Mouse (Mus musculus): ENCODE measurements around the gene Prcp. TPM values are rescaled to one million over a fixed set of nuclear protein-coding genes. Genes with fewer than 3 reads are reported as not detected.

Gene Prcp
- 20.4 and 21.0 TPM in 2 replicates for polyA plus RNA-seq (2012; rRNA removed)

DNA sequence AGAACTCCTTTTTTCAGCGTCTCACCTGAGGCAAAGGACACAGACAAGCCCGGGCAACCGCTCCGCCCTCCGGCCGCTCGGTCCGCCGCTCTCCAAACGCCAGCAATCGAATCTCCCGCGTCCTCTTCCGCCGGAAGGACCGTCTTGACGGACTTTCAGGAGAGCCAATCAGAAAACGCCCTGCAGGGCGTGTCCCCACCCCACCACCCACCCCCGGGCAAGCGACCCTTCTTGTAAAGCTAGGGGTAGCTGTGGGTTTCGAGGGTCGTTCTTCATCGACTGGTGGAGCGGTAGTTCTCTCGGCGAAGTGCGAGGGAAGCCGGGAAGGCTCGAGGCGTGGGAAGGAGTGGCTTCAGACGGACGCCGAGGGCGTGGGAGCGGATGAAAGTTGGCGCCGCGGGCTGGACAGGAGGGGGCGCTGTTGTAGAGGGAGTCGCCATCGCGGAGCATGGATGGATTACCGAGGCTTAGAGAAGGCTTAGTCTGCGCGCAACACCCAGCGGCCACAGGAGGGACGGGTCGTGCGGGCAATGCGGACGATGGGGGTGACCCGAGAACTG lies at the start of gene Prcp, which contains the start of gene Ddias:
Prcp (plus strand) TSS at position 355 of the 560 bp plus-strand sequence.
Ddias (minus strand) TSS at position 132 of the 560 bp plus-strand sequence.
- DNase-seq (ENCODE audit: low spot score): peak; percentile 96

DNA sequence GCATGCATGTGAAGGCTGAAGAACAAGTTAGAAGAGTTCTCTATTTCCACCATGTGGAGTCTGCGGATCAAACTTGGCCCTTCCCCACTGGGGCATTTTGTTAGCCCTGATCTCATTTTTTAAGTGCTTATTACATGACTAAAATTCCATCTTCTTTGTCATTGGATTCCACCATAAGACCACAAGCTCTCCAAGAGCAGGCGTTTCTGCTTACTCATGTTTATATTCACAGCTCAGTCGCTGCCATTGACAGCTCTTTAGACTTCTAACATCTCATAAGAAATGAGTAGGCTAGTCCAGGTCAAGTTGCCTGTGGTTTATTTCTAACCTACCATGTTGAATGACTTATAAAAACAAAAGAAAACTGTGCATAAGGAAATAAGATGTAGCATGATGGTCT lies 48.0 kb upstream of the Prcp start:
- no peak for DNase-seq (ENCODE audit: low spot score)

DNA sequence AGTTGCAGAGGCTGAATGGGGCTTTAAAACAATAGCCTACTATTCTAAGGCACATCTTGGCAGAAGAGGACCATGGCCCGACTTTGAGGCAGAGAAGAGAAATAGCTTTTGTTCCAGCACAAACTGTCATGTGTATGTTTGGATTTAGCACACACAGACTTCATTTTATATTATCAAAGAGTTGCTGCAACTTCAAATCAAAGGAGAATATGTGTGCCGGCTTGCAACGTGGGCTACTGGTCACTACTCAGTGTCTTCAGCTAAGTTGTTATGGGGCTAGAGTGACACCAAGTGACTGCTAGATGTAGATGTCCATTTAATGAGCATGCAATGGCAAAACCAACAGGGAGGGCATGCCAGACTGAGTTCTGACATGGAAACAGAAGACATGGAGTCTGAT lies 46.3 kb upstream of the Prcp start:
- no peak for DNase-seq (ENCODE audit: low spot score)

DNA sequence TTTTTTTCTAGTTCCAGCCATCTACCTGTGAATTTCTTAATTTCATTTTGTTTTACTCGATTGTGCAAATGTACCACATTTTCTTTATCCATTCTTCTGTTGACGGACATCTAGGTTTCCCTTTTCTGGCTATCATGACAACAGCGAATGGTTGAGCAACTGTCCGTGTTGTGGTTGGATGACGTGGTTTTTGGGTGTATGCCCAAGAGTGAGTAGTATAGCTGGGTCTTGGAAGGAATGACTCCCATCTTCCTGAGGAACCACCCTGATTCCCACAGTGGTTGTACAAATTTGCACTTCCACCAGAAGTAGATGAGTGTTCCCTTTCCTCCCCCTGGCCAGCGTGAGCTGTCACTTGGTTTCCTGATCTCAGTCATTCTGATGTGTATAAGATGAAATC lies 41.9 kb upstream of the Prcp start:
- DNase-seq (ENCODE audit: low spot score): no peak

DNA sequence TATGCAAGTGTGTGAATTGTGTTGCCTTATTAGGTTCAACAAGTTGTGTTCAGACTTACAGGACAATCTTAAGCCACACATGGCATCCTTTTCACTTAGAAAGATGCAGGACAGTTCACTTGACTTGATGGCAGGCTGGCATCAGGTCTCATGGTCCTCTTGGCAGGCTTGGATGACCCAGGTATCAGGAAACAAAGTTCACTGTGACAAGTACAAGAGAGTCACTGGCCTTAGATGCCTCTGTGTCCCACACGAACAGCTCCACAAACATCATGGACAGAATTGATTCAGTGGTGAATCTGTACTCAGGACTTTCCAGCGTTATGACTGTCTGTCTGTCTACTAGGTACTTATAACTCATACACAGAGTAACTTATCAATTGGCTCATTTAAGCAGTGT lies 39.9 kb upstream of the Prcp start:
- no peak for DNase-seq (ENCODE audit: low spot score)

DNA sequence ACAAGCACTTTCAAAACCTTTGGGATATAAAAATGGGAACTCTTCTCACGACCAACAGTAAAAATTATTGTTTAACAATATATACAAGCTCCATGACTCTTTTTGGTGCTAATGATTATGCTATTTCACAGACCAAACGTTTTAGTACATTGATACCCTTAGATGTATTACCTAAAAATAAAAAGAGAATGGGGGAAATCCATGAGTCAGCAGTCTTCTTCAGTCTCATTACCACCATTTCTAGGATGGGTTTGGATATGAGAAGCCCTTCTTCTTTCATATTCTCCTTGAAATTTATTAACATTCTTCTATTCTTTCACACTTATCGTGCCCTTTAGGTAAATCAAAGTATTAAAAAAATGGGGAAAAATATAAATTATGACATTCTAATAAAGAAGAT lies 37.8 kb upstream of the Prcp start:
- DNase-seq (ENCODE audit: low spot score): no peak

DNA sequence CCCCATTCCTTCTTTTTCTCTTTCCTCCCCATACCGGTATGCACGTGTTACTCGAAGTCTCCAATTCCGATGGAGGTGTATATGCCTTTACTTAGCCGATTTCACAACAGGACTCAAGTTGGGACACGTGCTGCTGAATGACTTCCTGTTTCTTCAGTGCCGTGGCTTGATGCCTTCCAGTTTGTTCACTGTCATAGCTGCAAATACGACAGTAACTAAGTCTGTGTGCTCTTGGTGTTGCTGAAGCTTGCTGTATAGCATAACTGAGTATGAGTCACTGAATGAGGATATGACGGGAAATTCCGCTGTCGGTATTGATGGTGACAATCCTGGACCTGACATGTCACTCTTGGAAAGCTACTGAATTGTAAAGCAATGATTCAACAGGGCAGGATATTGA lies 37.0 kb upstream of the Prcp start:
- no peak for DNase-seq (ENCODE audit: low spot score)

DNA sequence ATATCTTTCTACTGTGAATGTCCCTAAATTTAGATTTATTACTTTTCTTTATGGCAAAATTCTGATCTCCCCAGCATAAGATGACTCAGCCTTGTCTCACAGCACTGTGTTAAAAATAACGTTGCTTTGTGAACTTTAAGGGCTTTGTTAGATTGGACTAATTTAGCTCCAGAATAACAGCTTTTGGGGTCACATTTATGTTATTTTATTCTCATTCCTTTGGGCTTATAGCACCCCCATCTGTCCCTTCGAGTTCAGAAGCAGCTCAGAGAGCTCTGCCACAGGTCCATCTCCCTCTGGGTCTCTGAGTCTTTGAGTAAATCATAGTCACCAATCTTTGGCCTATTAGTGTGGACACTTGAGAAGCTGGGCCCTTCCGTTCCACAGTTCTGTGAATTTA lies 36.4 kb upstream of the Prcp start:
- DNase-seq (ENCODE audit: low spot score): no peak

DNA sequence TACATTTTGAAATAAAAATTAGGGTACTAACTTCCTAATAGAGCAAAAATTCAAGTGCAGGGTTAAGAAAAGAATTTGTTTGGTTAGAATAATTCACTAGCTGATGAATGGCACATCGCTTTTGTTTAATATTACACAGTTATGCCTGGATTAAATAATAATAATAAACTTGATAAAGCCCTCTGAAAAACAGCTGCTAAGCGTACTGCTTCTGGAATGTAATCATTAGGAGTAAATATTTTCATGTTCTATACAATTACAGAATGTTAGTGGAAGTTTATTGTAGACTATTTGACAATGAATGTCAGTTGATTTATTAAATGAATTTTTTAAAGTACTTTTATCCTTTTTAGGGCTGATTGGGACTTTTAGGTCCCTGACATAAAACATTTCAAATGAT lies 32.0 kb upstream of the Prcp start:
- DNase-seq (ENCODE audit: low spot score): no peak

DNA sequence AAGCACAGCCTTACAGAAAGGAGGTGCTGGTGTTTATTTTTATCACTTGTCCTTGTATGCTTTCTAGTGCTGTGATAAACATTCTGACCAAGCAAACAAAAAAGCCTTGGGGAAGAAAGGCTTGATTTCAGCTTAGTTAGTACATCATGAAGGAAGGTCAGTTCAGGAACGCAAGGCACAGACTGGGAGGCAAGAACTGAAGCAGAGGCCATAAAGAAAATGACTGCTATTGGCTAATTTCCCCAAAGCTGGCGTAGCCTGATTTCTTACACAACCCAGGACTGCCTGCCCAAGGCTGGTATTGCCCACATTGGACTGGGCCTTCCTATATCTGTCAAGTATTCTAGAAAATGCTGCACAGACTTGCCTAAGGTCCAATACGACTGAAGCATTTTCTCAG lies 26.0 kb upstream of the Prcp start:
- no peak for DNase-seq (ENCODE audit: low spot score)

DNA sequence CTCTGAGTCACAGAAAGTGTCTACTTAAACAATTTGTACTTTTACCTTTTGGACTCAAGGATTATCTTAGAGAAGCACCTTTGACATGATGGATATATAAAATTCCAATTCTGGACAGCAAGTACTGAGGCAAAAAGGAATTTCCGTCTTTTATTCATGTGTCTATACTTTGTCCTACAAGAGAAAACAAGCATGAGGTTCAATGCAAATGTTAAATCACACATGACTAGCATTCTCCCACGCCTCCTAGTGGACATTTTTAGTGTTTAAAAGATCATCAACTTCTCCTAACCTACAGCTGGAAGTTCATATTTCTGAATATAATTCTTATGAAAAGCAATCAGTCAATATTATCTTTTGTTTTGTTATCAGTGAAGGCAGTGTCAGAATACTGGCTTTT lies 7.7 kb upstream of the Prcp start:
- DNase-seq (ENCODE audit: low spot score): no peak

DNA sequence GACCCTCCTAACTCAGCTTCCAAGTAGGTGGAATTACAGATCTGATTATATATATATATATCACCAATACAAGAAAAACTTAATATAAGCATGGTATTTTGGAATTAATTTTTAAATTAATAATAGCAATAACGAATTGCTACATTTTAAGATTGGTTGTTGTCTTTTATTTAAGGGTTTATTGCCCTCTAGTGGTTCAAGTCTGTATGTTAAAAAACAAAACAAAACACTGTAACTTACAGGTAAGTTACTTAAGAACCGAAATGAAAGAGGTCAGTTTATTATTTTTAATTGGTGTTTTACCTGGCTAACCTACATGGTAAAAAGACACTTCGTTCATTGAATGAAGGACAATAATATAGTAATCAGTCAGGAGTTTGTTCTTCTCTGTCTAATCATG lies 4.1 kb upstream of the Prcp start:
- DNase-seq (ENCODE audit: low spot score): no peak

DNA sequence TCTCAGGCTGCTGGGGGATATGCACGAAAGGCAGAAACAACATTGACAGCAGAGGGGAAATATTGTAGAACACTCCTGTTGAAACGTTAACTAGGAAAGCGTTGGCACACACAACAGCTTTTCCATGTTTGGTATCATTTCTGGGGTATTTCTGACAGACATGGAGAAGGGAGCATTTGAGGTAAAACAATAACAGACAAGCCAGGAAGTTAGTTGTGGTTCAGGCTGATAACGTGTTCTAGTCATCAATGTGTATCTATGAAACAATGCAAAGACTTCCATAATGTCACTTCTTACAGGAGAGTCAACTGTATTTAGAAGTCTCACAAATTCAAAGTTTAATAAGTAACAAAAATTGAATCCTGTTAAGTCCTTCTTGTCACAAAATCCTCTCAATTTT lies 2.7 kb upstream of the Prcp start:
- DNase-seq (ENCODE audit: low spot score): no peak

DNA sequence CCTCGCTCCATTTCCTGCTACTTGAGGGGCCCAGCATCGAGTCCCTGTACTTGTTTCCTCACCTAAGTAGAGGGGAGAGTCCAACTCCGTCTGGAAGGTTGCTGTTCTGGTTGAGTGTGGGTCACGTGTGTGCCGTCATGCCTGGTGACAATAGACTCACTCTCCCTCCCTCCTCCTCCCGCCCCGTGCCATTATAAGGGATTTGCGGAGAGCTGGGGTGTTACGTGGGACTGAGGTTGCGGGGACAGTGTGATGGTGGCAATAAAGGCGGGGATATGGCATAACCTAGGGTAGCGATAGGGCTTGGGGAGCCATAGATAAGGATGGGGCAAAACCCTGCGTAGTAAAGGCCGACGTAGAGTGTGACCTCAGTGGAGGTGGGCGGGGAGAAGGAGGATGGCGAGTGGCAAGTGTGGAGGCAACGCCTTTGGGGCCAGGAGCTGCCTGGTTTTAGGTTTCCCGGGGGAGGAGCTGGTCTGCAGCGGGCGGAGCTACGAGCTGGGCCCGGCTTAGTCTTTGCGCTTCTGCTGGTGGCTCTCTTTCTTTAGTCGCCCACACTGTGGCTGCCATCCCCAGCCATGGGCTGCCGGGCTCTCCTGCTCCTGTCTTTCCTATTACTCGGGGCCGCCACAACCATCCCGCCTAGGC lies 615 bp downstream of the Prcp start:
- DNase-seq (ENCODE audit: low spot score): peak; percentile 72

DNA sequence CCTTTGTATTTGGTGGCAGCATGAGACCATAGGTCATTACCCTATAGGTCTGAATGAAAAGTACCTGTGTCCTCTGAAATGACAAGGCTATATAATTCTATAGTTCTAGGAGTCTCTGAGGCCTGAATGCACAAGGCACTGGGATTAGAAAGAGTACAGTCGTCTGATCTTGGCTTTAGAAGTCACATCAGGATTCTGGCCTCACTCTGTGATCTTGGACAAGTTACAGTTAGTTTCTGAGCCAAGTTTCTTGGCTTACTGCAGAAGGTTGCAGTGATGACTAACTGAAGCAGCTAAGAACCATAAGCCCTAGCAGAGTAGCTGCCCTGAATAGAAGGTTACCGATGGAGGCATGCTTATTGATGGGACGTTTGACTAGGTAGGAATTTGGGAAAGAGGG lies 1.8 kb downstream of the Prcp start:
- no peak for DNase-seq (ENCODE audit: low spot score)

DNA sequence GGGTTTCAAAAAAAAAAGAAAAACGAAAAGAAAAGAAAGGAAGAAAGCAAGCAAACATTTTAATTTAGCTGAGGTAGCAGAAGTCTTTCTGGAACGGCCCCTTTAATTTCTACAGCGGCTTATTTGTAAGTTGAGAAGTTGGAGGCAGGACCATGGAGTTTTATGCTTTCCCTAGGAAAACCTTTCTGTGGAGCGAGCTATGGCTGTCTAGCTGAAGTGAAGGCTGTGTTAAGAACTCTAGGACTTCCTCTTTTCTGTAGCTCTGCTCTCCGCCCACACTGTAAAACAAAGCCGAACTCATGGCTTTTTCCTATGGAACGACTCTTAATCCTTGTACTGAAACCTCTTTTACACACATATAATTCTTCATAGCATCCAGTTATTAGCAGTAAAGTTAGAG lies 2.3 kb downstream of the Prcp start:
- DNase-seq (ENCODE audit: low spot score): no peak

DNA sequence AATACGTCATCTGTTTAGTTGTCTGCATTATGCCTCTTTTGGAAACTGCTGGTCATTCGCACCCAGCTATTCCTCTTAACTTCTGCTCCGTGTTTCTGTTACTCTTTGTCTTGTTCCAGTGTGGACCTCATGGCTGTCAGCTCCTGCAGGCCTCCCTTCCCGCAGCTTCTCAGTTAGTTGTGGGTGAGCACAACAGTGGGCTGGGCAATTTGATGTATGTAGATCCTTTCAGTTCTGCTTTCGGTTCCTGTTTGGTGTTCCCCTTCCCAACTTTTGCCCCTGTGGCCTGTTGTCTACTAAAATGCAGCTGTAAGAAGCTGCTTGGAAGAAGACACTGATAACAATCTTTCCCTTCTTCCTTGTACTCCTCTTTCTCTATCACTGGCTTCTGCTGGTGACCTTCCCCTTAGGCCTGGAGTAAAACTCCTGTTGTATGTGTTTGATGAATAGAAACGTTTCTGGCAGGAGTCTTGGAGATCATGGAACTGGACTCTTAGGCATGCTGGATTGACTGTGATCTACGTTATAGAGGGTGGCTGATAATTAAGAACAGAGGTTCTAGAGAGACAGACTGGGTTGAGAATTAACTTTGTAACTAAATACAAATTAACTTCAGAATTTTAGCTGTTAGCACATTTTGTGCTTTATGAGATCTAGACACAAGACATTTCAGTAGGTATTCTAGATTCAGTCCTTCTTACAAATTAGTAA lies 4.5 kb downstream of the Prcp start:
- no peak for DNase-seq (ENCODE audit: low spot score)

DNA sequence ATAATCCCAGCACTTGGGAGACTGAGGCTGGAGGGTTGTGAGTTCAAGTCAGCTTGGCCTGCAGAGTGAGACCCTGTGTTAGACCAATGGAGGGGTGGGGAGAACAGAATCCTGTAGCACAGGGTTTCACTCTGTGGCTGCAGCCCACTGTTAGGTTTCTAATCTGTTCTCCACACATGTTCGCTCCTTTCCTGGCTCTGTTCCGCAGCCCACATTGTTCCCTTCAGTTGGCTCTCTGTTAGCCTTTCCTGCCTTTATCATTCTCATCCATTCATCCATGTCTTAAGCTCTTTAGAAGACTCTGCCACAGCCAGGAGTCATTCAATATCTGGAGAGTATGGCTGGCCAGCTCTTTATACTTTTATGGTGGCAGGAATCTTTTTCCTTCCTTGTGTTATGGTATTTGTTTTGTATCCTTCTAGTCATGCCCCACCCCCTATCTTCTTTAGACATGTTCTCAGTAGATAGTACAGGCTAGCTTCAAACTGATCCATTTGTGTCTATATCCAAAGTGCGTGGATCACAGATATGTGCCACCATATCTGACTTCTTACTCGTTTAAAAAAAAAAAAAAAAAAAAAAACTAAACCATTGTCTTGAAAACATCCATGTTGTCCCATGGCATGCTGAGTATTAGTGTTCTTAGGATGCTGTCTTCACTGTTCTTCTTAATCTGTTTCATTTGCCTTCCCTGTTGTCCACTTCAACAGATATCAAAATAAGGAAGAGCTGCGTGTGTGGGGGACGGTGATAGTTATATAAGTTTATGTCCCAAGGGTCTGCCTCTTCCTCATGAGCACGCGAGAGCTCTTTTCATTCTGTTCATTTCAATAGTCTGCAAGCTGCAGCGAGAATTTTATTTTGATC lies 9.8 kb downstream of the Prcp start:
- DNase-seq (ENCODE audit: low spot score): no peak

DNA sequence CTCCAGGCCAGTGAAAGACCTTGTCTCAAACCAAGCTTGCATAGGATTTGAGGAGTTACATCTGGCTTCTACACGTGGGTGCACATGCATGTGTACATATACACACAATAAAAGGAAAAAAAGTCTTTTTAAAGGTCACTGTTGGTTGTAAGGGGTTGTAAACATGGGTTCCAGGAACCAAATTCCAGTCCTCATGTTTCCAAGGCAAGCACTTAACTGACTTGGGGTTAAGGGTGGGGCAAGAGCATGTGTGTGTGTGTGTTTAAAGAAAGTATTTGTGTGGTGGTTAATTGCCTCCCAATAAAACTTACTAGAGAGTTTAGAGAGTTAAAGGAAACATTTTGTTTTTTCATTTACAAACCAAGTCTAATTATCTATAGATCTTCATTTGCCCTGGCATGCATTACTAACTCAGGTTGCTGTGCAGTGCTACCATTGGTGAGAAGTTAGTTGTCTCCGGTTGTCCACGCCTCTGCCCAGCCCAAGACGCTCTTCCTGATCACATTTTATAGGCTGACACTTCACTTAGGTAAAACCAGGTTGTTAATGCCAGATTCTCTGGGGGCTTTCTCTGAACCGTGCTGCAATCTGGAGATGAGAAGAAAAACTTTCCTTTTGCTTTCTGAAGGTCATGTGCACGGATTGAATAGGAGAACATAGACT lies 10.9 kb downstream of the Prcp start:
- no peak for DNase-seq (ENCODE audit: low spot score)

DNA sequence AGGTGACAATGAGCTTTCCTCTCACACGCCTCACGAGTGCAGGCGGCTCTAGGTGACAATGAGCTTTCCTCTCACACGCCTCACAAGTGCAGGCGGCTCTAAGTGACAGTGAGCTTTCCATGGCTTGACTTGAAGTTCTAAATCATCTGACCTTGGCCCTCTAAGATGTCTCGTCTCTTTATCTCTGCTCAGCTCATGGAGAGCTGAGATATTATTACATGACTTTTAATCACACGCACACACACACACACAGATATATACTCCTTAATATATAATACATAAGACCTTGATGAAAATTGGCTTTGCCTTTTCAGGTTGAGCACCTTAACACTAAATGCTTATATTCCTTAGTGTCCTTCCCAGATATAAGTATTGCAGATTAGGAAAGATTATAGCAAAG lies 12.5 kb downstream of the Prcp start:
- no peak for DNase-seq (ENCODE audit: low spot score)

DNA sequence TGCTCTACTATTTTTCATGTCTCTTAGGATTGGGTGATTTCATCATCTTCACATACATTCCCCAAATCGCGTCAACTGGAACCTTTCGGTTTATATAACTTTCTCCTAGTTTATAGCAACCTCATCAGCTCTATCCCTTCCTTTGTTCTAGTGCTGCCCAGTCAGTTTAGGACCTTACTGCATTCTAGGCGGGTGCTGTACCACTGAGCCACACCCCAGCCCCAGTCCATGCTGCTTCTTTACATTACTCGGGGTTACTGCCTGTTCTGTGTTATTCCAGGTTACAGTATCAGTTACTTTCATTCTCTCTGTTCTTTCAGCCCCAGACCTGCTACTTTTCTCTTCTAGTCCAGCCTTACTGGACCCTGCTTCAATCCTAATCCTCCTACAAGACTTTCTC lies 13.0 kb downstream of the Prcp start:
- DNase-seq (ENCODE audit: low spot score): no peak

DNA sequence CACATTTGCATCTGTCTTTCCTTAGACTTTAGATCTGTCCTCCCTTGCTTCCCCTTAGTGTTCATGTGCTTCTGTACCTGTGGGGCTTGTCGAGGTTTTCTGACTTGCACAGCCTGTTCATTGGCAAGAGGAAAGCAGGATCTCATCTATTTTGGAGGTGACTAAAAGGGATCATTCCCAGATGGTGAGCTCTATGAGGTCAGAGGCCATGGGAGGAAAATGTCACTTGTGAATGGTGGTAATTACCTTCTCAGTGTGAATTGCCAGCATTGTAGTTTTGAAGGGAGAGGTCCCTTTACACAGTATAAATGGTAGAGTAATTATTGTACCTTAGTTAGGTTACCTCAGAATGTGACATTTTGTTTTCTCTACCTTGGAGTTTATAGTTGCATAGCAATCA lies 15.9 kb downstream of the Prcp start:
- no peak for DNase-seq (ENCODE audit: low spot score)
